In the genomic region with DNA sequence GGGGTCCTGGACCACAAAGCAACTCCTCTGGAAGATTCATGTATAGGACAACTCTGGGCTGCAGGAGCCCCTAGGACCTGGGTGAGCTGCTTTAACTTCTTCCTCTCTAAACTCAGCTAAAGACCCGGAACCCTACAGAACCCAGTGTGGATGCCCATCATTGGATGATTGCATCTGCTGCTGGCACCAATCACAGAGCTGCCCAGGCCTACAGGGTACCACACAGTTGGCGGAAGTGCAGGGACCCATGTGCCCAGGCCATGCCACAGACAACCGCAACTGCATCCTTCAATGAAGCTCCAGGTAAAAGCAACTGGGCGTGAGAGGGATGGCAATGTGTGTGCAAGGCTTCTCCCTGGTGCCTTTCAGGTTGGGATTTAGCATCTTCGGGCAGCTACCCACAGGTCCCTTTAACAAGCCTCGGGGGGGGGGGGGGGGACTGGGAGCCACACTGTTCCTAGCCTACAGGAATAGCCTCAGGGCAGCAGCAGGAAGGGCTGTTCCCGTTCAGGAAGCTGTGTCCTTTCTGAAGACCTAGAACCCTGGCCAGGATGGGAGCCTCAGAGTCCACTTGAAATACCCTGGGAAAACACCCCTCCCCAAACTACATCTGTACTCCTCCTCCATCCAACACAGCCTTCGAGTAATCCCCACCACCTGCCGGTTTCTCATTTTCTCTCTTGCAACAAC, we compare ENCODE assay signal across 7 mouse cellular contexts.
DNase-seq lines count a peak whose midpoint lies in the region; ATAC-seq and TF ChIP-seq lines count a peak whose summit lies in the region.

No protein-coding gene starts in this region.

- peaks cover 67% of the 10 kb centered on the region for H3K4me1 ChIP-seq in midbrain, embryonic 12.5 days
- peaks cover 50% of the 10 kb centered on the region for H3K4me1 ChIP-seq in midbrain, embryonic 11.5 days (ENCODE audit: control insufficient read depth, insufficient read depth, low read length)
- peaks cover 44% of the 10 kb centered on the region for H3K4me1 ChIP-seq in embryonic facial prominence, embryonic 12.5 days
- peaks cover 66% of the 10 kb centered on the region for H3K4me1 ChIP-seq in hindbrain, embryonic 12.5 days
- H3K4me1 ChIP-seq in spleen, adult 2 months (ENCODE audit: control insufficient read depth, insufficient read depth, insufficient read length) = peaks cover 38% of the 10 kb centered on the region

- 0 out of 2 replicates have a peak, but pooled peaks cover 2% of the 10 kb centered on the region for H3K36me3 ChIP-seq in midbrain, embryonic 12.5 days
- 0 out of 2 replicates have a peak, but pooled peaks cover 2% of the 10 kb centered on the region for H3K36me3 ChIP-seq in midbrain, embryonic 11.5 days (ENCODE audit: control insufficient read depth, insufficient read depth, low read length)
- 0 out of 2 replicates have a peak, but pooled peaks cover 3% of the 10 kb centered on the region for H3K36me3 ChIP-seq in embryonic facial prominence, embryonic 12.5 days
- H3K36me3 ChIP-seq in hindbrain, embryonic 12.5 days = no peaks in the 10 kb centered on the region
- H3K36me3 ChIP-seq in spleen, adult 2 months (ENCODE audit: control insufficient read depth, insufficient read depth, low read length) = no peaks in the 10 kb centered on the region

- peak overlapping the region; percentile 40 for H3K27ac ChIP-seq in midbrain, embryonic 12.5 days (replicated peaks)
- no peak overlapping the region for H3K27ac ChIP-seq in midbrain, embryonic 11.5 days (ENCODE audit: low read depth, low read length)
- peak overlapping the region; percentile 38; the same call in 1 of the 2 replicates for H3K27ac ChIP-seq in embryonic facial prominence, embryonic 12.5 days
- peak overlapping the region; percentile 62 for H3K27ac ChIP-seq in hindbrain, embryonic 12.5 days
- H3K27ac ChIP-seq in spleen, adult 2 months (ENCODE audit: insufficient read depth, low read length) = peak overlapping the region; percentile 96

- no peak for TF ChIP-seq CTCF in spleen, adult 2 months (IDR thresholded peaks at IDR 0.05; ENCODE audit: extremely low read depth, insufficient read depth, insufficient read length, insufficient replicate concordance)

- TF ChIP-seq POLR2A in spleen, adult 2 months (IDR thresholded peaks at IDR 0.05; ENCODE audit: low read depth, low read length) = no peak; the same call in 1 of the 2 replicates

- no peak overlapping the region for H3K9ac ChIP-seq in midbrain, embryonic 12.5 days (replicated peaks)
- no peak overlapping the region for H3K9ac ChIP-seq in midbrain, embryonic 11.5 days (ENCODE audit: low read length)
- H3K9ac ChIP-seq in embryonic facial prominence, embryonic 12.5 days = no peak overlapping the region
- no peak overlapping the region for H3K9ac ChIP-seq in hindbrain, embryonic 12.5 days

- 53% methylated on average over 9 of the region's 9 CpGs for WGBS in midbrain, embryonic 12.5 days
- WGBS in midbrain, embryonic 11.5 days = 60% methylated on average over 9 of the region's 9 CpGs
- 53% methylated on average over 9 of the region's 9 CpGs for WGBS in embryonic facial prominence, embryonic 12.5 days
- WGBS in hindbrain, embryonic 12.5 days = 62% methylated on average over 9 of the region's 9 CpGs
- 29% methylated on average over 9 of the region's 9 CpGs for WGBS in spleen, adult 2 months

- H3K27me3 ChIP-seq in midbrain, embryonic 12.5 days = no peaks in the 10 kb centered on the region
- no peaks in the 10 kb centered on the region for H3K27me3 ChIP-seq in midbrain, embryonic 11.5 days (ENCODE audit: control insufficient read depth, insufficient read depth, low read length)
- no peaks in the 10 kb centered on the region for H3K27me3 ChIP-seq in embryonic facial prominence, embryonic 12.5 days
- H3K27me3 ChIP-seq in hindbrain, embryonic 12.5 days = no peaks in the 10 kb centered on the region
- H3K27me3 ChIP-seq in spleen, adult 2 months (ENCODE audit: control insufficient read depth, insufficient read depth, low read length) = no peaks in the 10 kb centered on the region

- H3K4me2 ChIP-seq in midbrain, embryonic 12.5 days (replicated peaks) = peak overlapping the region; percentile 11; the same call in 1 of the 2 replicates
- no peak overlapping the region for H3K4me2 ChIP-seq in midbrain, embryonic 11.5 days
- no peak overlapping the region for H3K4me2 ChIP-seq in embryonic facial prominence, embryonic 12.5 days (replicated peaks)
- H3K4me2 ChIP-seq in hindbrain, embryonic 12.5 days (replicated peaks) = no peak overlapping the region

- no peak for ATAC-seq in midbrain, embryonic 12.5 days (ENCODE audit: low FRiP score, low read depth)
- no peak for ATAC-seq in midbrain, embryonic 11.5 days (ENCODE audit: low FRiP score)
- ATAC-seq in embryonic facial prominence, embryonic 12.5 days (ENCODE audit: insufficient number of reproducible peaks, insufficient read depth, low FRiP score, low TSS enrichment) = no peak
- ATAC-seq in hindbrain, embryonic 12.5 days (ENCODE audit: low FRiP score) = no peak

- no peak overlapping the region for H3K4me3 ChIP-seq in midbrain, embryonic 12.5 days
- H3K4me3 ChIP-seq in midbrain, embryonic 11.5 days (ENCODE audit: low read depth, low read length) = no peak overlapping the region
- H3K4me3 ChIP-seq in embryonic facial prominence, embryonic 12.5 days = no peak overlapping the region
- H3K4me3 ChIP-seq in hindbrain, embryonic 12.5 days = no peak overlapping the region
- peak overlapping the region; percentile 36 for H3K4me3 ChIP-seq in spleen, adult 2 months (ENCODE audit: extremely low read depth, insufficient read depth, insufficient read length)

- no peak for DNase-seq in midbrain, embryonic 11.5 days (ENCODE audit: low spot score, missing footprints)
- peak; percentile 56 to 70 for DNase-seq in spleen, adult 2 months (ENCODE audit: low read depth in 1 of 2, low spot score in 2 of 2)
- DNase-seq in gastrocnemius, postnatal 36 days = no peak
- DNase-seq in adipocyte (ENCODE audit: low spot score) = no peak

- no peaks in the 10 kb centered on the region for H3K9me3 ChIP-seq in midbrain, embryonic 12.5 days
- H3K9me3 ChIP-seq in midbrain, embryonic 11.5 days (ENCODE audit: control insufficient read depth, low read length) = no peaks in the 10 kb centered on the region
- H3K9me3 ChIP-seq in embryonic facial prominence, embryonic 12.5 days = no peaks in the 10 kb centered on the region
- no peaks in the 10 kb centered on the region for H3K9me3 ChIP-seq in hindbrain, embryonic 12.5 days (replicated peaks)

- intact Hi-C loops in gastrocnemius, postnatal 36 days (cut with DNase I) = loop anchor here (10.0 kb wide), 1 partner anchor 205 kb away; no protein-coding TSS in a partner anchor

Comparison
In these comparisons a context has a peak if more than half of its experiments do, and no peak if none do; other contexts are left out.
1. DNase-seq: peak in spleen, adult 2 months (2 of 2); none in midbrain, embryonic 11.5 days (single experiment), gastrocnemius, postnatal 36 days (0 of 2) and adipocyte (single experiment).